Mouse (Mus musculus): Measurements from ENCODE around the gene Asrgl1. TPM values are rescaled to one million over a fixed set of nuclear protein-coding genes. Genes with fewer than 3 reads are reported as not detected.
A peak's percentile ranks its signal among the peaks of the same experiment; 100 is the strongest.
"Not testable (repeated sequence)": the region's sequence is repeated elsewhere in the genome, so short reads cannot be mapped to it uniquely, and the experiment has no call there.

The Asrgl1 gene
- total RNA-seq, 2 experiments from 2014 or later: 11.8 to 14.1 TPM

DNA sequence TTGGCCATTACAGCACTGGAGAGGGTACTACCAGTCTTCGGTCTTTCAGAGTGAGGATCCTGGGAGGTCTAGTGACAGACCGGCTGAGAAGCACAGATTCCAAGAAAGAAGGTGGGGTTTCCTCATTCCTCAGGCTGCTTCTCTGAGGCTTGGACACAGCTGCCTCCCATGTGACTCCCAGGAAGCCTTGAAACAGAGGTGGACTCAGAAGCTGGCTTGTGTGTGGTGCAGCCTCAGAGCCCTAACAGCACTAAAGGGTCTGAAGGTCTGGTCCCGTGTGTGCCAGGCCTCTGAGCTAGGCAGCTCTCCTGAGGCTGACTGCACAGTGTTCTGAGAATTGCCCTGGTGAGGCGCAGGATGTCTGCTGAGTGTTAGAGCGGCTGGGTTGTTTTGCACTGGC lies 29.3 kb downstream of the Asrgl1 start:
- DNase-seq (ENCODE audit: low spot score in 2 of 2): no peak

DNA sequence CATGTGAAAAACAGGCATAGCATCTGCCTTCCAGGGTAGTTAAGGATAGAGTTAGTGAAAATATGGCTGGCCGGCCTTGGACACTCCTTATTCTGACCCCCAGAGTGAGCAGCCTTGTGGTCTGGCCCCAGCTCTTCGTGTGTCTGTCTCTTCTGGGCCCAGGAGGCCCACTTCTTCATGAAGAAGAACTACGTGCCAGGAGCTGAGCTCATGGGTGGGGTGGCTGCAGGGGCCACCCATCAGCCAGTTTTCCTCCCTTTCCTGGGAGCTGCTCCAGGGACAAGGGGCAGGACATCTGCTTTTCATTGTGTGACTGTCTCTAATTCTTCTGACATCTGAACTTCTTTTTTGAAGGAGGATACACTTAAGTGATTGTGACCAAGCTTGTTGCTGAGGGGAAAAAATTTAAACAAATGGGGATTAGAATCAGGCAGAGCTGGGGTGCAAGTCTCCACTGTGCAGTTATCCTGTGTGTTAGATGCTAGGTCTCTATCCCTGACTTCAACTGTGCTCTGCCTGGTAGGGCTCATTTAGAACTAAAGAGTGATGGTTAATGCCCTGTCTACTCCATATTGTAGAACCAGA lies 30.2 kb downstream of the Asrgl1 start:
- no peak for DNase-seq (ENCODE audit: low spot score in 2 of 2)

DNA sequence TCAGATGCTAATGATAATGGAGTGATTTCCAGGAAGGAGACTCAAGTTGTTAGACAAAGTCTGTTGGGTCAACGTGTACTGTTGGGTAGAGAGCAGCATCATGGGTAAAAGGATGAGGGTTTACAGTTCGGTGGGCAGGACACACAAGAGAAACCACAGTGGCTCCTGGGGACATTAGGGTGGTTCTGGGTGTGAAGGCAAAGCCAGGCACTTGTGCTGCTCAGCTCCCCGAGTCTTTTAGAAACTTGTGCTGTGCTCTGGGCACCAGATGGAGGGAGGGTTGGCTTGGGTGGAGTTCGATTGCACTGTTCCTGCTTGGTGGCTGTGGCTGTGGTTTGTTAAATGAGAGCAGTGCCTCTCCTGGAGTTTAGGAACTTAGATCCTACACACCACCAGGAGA lies 31.4 kb downstream of the Asrgl1 start:
- DNase-seq (ENCODE audit: low spot score in 2 of 2): no peak

DNA sequence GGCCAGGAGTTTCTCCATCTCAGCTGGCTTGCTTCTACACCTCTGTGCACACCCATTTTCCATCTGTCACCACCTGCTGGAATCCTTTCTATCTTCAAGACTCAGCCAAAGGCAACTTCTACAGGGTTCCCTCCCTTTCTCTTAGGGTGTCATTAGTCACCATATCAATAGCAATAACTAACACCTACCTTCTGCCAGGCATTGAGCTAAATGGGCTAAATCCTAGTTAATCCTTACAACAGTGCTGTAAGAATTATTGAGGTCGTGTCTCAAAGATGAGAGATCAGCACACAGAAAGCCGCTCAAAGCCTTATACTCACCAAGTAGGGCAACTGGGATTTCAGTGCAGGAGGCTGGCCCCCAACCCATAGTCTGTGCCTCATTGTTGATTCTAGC lies 34.4 kb downstream of the Asrgl1 start:
- DNase-seq (ENCODE audit: low spot score in 2 of 2): no peak

DNA sequence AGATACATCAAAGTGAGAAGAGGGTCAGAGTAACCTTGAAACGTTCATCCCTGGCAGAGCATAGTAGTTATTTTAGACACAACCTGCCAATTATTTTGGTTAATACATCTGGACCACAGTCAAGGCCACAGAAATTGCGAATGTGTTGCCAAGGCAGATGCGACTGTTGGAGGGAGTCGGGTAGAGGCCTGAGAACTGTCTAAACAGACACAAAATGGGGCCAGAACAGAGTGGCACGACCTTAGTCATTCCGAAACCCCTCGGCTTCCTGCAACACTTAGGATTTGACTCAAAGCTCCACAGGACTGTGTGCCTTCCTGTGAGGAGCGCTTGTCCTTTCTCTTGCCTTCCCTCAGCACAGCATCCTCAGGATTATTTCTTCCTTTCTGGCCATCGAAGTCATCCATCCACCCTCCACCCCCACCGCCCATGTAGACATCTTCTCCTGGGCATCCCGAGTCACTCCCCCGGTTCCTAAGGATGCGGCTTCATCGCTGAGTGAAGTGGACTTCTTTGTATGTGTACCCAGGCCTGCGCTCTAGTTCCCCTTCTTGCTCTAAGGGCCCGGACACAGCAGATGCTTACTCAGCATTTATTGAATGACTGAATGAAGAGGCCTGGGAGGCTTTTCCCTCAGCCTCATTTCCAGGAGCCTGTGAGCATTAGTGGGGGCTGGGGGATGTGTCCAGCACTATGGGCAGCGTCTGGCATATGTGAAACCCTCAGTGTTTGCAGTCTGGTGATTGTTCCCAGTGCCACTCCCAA lies 35.0 kb downstream of the Asrgl1 start:
- DNase-seq (ENCODE audit: low spot score in 2 of 2): peak in 1 of 2 experiments; percentile 28

DNA sequence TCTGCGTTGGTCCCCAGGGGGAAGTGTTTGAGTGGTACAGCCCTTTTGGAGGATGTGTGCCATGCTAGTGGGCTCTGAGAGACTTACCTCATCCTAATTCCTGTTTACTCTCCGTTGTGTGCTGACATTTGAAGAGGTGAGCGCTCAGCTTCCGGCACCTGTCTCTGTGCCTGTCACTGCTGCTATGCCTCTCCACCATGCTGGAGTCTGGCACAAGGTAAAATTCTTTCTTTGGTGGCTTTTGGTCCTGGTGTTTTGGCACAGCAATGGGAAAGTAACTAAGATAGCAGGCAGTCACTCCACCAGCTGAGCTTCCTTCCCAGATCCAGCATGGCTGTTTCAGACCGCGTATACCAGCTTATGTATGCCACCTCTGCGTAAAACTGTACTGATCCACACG lies 35.7 kb downstream of the Asrgl1 start:
- no peak for DNase-seq (ENCODE audit: low spot score in 2 of 2)

DNA sequence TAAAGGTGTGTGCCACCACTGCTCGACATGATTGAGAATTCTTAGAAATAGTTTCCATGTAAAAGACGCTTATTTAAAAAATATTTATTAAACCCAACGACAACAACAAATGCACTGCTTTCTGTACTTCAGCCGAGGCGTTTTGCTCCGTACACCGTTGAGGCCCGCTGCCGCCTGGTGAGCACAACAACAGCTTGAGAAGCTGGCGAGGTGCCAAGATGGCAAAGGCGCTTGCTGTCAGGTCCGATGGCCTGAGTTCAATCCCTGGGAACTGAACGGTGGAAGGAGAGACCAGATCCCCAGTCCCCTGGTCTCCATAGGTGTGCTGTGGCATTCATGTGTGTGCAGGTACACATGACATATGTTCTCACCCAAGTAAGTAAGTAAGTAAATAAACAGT lies 38.0 kb downstream of the Asrgl1 start:
- no peak for DNase-seq (ENCODE audit: low spot score in 2 of 2)

DNA sequence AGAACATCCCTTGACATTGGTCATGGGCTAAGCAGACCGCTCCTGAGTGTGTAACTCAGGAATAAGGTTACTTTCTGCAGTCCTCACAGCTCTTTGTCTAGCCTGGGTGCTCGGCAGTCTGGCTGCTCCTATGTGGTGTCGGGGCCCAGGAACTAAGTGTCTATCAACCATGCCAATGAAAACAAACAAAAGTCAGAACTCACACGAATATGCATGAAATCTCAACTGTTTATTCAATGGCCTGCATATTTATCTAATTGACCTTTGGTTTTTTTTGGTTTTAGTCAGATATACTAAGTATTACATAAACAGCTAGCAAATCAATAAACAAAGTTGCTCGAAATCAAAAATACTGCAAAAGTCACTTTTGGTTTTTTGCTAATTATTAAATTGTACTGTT lies 40.3 kb downstream of the Asrgl1 start:
- no peak for DNase-seq (ENCODE audit: low spot score in 2 of 2)

DNA sequence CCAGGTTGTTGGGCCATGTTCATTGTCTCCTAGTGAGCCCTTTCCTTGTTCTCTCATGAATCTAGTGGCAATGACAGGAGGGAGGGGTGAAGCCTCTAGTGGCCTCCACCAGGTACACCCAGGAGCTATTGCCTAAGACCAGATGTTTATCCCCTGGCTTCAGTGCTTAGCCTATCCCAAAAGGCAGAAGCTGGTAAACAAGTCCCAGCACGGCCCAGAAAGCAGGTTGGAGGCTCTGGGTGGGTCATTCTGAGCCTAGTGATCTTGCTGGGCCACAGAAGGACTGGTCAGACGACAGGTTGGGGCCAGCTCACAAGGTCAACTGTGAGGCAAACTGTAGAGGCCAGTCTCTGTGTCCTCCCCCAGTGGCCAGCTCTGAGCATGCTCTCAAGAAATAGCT lies 44.7 kb downstream of the Asrgl1 start:
- no peak for DNase-seq (ENCODE audit: low spot score in 2 of 2)

DNA sequence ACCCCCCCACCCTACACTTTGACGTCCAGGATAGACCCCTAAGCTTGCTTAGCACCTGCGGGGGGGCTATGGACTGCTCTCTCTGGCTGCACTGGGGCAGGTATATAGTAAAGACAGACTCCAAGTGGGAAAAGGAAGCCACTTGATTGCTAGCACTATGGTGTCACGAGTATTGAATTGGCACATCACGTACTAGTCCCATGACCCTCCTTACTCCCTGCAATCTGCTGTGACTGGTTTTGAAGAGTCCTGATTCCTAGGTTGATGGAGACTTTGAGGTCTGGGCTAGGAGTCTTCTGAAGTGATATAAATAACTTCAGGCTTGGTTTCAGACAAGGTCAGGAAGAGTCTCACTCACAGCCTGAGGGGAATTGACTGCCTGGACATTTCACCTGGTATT lies 45.2 kb downstream of the Asrgl1 start:
- DNase-seq (ENCODE audit: low spot score in 2 of 2): no peak

DNA sequence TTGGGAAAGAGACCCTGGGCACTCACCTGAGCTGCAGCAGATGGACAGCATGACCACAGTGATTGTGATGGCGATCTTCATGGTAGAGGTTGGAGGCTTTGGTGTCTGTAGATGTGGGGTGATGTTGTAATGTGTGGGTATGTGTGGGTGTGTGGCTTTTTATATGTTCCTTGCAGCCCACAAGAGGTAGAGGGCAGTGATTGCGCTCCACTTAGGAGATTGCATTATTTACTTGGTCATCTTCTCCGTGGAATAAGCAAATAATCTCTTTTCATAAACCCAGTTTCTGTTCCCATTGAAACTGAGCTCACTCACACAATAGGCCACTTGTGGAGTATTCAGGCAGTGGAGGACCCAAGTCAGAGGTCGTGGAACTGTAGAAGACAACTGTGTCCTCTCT lies 47.6 kb downstream of the Asrgl1 start, which contains the start of gene Scgb1a1:
Gene Scgb1a1, minus strand, starts transcription at position 138 of the 400 bp plus-strand sequence.
- no peak for DNase-seq (ENCODE audit: low spot score in 2 of 2)

DNA sequence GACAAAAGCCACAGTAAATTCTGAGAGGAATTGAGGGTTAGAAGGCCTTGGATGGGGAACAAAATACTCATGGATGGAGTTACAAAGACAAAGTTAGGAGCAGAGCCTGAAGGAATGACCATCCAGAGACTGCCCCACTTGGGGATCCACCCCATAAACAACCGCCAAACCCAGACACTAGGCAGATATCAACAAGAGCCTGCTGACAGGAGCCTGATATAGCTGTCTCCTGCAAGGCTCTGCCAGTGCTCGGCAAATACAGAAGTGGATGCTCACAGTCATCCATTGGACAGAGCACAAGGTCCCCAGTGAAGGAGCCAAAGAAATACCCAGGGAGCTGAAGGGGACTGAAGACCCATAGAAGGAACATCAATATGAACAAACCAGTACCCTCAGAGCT lies 51.5 kb downstream of the Asrgl1 start:
- not testable (repeated sequence) for DNase-seq (ENCODE audit: low spot score in 2 of 2)

DNA sequence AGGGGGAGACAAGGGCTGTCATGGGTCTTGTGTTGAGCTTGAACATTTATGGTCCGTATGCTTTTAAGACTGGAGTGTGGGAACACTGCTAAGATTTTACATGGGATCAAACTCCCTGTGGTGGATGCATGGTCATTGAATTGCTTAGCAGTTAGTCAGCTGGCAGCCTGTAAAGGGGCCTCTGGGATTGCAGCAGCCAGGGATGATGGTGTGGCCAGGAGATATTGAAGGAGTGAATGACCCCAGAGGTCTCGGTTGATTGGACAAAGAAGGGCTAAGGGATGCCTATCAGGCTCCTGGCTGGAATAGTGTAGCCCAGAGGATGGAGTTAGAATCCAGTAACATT lies 52.5 kb downstream of the Asrgl1 start:
- DNase-seq (ENCODE audit: low spot score in 2 of 2): no peak

DNA sequence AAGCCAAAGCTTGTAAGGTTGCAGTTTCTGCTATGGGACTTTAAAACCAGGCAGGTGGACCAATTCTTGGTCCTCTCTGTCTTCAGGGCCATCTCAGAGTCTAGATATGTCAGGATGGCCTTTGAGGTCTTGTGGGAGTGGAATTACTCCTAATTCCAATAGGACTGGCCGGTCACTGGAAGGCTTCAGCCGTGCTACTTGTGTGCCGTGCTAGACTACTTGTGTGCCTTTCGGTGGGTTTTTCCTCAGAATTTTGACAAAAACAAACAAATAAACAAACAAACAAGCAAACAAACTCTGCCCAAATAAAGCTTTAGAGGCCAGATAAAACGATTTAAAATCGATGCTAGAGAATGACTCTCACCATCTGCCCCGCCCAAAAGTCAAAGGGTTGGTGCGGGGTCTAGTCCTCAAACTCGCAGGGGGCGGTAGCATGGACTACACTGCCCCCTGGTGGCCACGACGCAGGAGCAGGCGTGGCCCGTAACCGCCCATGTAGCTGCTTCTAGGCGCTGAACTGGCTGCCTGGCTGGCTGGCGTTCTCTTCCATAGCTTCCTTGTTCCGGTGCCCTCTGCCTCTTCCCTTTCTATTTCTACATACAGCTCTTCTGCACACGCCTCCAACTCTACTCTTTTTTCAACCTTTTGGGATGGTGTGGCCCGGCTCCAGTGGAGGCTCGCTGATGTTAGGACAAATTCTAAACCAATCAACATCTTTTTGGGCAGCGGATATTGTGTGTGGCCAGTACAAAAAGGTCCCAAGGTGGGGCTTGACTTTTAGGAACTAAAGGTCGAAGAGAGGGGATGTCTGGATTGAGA lies 53.0 kb downstream of the Asrgl1 start:
- peak; percentile 83 to 92 for DNase-seq (ENCODE audit: low spot score in 2 of 2)

DNA sequence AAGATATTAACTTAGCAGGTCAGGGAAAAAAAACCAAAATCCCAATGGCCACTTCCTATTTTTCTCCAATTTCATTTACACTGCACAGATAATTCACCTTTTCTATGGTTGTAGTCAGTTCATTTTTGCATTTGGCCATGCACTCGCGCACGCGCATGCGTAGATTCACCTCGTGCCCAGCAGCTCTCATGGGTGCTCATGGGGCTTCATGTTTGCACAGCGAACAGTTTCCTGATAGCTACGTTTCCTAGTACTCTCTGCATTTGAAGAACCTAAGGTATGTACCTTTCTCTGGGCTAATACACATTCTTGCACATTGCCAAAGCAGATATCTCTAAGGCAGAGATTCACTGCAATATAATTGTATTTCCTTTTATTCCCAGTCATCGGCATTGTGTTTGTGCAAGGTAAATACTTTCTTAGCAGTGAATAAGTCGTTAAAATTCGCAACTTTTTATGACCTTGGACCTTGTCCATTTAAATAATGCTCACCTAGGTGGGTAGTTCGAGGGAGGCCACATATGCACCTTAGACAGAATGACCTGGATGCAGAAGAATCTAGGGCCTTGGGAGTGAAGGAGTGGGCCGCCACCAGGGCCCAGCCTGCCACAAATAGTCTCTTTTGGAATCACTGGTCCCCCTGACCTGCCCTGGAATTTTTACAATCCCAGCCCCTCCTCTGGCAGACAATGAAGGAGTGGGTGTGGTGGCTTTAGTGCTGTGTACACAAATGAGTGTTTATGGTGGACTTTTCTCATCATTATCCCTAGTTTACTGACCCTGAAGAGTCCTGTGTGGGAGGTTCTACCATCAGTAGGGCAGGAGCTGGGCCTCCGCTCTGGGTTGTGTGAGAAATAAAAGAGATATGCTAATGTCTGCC lies 53.9 kb downstream of the Asrgl1 start:
- no peak for DNase-seq (ENCODE audit: low spot score in 2 of 2)

DNA sequence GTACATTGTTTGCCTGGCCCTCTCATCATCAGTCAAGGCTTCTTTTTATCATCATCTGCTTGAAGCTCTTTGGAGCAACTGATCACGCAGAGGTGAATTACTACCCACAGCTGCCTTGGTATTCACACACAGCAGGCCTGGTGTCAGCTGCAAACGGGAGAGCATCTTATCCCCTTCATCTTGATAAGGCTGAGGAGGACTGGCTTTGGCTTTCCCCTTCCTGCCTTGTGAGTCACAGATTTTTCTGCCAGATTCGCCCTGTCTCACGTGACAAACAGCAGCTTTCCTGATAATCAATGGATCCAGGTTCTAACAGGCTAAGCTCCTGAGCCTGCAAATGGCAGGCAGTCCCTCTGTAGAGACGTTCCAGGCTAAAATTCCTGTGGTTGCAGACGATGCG lies 55.5 kb downstream of the Asrgl1 start:
- DNase-seq (ENCODE audit: low spot score in 2 of 2): no peak

DNA sequence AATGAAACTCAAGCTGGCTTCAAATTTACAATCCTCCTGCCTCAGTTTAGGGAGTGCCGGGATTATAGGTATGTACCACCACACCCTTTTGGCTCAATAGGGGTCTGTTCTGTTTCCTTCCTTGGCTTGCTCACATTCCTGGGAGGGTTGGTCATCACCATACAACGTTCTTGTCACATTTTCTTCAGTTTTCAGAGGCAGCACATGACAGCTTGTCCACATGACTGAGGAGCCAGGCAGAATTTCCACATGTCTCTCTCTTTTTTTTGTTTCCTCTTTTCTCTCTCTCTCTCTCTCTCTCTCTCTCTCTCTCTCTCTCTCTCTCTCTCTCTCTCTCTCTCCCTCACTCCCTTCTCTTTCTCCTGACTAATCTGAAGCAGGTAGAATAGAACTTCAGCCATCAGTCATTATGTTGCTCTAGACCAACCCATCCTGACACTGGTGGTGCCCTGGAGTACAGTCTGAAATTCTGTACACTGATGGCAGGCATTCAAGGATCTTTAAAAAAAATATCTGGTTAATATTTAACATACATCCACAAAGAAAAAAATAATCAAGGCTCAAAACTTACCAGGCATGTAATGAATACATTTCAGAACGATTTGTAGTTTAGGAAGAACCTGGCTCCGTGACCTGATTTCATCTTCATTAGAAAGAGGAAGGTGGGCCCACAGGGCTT lies 58.3 kb downstream of the Asrgl1 start:
- DNase-seq (ENCODE audit: low spot score in 2 of 2): no peak

DNA sequence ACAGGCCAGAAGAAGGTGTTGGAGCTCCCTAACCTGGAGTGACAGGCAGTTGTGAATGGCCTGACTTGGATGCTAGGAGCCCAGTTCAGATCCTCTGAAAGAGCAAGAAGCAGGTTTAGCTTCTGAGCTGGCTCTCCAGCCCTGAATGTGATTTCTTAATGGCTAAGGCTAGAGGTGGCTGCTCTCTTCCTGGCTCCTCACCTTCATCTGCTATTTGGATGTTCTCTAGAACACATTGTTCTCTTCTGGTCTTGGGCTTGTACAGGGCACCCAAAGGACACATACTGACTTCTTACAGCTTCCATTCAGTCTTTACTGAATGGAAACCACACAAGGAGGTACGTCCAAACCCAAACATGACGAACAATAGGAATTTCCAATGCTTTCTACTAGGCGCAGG lies 59.4 kb downstream of the Asrgl1 start:
- DNase-seq (ENCODE audit: low spot score in 2 of 2): no peak

DNA sequence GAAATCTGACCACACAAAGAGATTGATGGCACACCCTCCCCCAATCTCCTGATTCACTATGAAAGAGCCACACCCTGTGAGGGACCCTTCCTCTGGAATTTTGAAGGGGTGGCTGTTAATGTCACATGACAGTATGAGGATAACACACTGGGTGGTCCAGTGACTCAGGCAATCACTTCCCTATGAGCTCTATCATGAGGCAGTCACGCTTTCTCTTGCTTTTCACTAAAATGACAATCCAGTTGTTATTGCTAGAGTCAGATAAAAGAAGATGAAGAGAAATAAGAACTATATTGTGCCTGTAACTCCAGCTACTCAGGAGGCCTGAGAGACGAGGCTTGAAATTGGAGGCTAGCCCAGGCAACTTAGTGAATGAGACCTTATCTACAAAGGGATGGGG lies 59.9 kb downstream of the Asrgl1 start:
- no peak for DNase-seq (ENCODE audit: low spot score in 2 of 2)

DNA sequence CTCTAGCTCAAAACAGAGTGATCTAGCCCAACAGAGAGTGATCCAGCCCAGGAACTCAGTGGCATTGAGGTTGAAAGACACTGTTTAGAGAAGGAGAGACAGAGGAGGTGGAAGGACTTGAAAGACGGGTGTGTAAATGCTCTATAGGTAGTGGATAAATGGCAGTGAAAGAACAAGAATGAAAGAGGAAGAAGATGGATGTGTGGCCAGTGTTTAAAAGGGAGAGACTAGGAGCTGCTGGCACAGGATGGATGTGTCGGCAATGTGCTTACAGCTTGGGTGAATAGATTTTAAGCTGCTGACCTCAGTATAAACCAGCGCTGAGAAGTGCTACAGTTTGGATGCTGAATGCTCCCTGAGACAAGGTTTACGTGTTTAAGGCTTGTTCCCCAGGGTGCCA lies 61.0 kb downstream of the Asrgl1 start:
- DNase-seq (ENCODE audit: low spot score in 2 of 2): no peak
